Mouse (Mus musculus) B cell, adult 67 days (primary cell): ENCODE measurements around the gene Lce3b. TPM values are rescaled to one million over a fixed set of nuclear protein-coding genes. Genes with fewer than 3 reads are reported as not detected.

Source experiments
- total RNA-seq, 2 experiments: library from RNA; stranded (reverse); gene quantifications; 4 replicates each; pipeline ENCODE4 v1.2.4; 2023

Lce3b gene
- not detected for total RNA-seq

GRCm38 (mm10) chr3:92932679-92933078, at the start of gene Lce3b:
Lce3b (plus strand) TSS chr3:92932979.

GRCm38 (mm10) chr3:92926130-92926529, 6.6 kb upstream of the Lce3b start, which contains the start of gene Lce3a:
Lce3a (minus strand) TSS chr3:92926230.

GRCm38 (mm10) chr3:92944186-92944585, 11.4 kb downstream of the Lce3b start, which contains the start of gene Lce3c:
Lce3c (plus strand) TSS chr3:92944486.

GRCm38 (mm10) chr3:92957090-92957489, 24.3 kb downstream of the Lce3b start, which contains the start of gene Lce3d:
Lce3d (plus strand) TSS chr3:92957390.

GRCm38 (mm10) chr3:92966761-92967160, 34.0 kb downstream of the Lce3b start, which contains the start of gene Lce3e:
Lce3e (plus strand) TSS chr3:92967061.

Other genes with a start within 250 kb of the Lce3b start
- not detected for gene Lce1d, start 245.8 kb upstream of the Lce3b start, total RNA-seq
- gene Lce1e, start 223.9 kb upstream of the Lce3b start, total RNA-seq: not detected
- gene Lce1f, start 212.6 kb upstream of the Lce3b start, total RNA-seq: not detected
- gene Gm38119, start 193.9 kb upstream of the Lce3b start, total RNA-seq: not detected
- not detected for gene Lce1g, start 180.6 kb upstream of the Lce3b start, total RNA-seq
- gene Lce1h, start 167.9 kb upstream of the Lce3b start, total RNA-seq: not detected
- not detected for gene Lce1i, start 154.1 kb upstream of the Lce3b start, total RNA-seq
- gene Lce1j, start 142.5 kb upstream of the Lce3b start, total RNA-seq: not detected
- not detected for gene Lce1k, start 125.1 kb upstream of the Lce3b start, total RNA-seq
- not detected for gene Kprp, start 105.7 kb upstream of the Lce3b start, total RNA-seq
- not detected for gene Lce1l, start 81.7 kb upstream of the Lce3b start, total RNA-seq
- not detected for gene 2310050C09Rik, start 62.8 kb upstream of the Lce3b start, total RNA-seq
- not detected for gene Lce3a, start 6.7 kb upstream of the Lce3b start, total RNA-seq
- gene Lce3c, start 11.5 kb downstream of the Lce3b start, total RNA-seq: not detected
- gene Lce3d, start 24.4 kb downstream of the Lce3b start, total RNA-seq: not detected
- gene Lce3e, start 34.1 kb downstream of the Lce3b start, total RNA-seq: not detected
- not detected for gene Lce3f, start 59.2 kb downstream of the Lce3b start, total RNA-seq
- not detected for gene Crct1, start 82.7 kb downstream of the Lce3b start, total RNA-seq
- not detected for gene Lce1m, start 86.1 kb downstream of the Lce3b start, total RNA-seq
- not detected for gene Gm4858, start 135.8 kb downstream of the Lce3b start, total RNA-seq
- gene Crnn, start 211.8 kb downstream of the Lce3b start, total RNA-seq: not detected